Mouse (Mus musculus): Measurements from ENCODE around the gene Tspan8.
"Not testable (repeated sequence)": the region's sequence is repeated elsewhere in the genome, so short reads cannot be mapped to it uniquely, and the experiment has no call there.

Gene Tspan8

GRCm38 (mm10) chr10:115816511-115816910, at the start of gene Tspan8:
Gene Tspan8, plus strand, starts transcription at chr10:115816832.
- DNase-seq: no peak

GRCm38 (mm10) chr10:115770032-115770431, 46.6 kb upstream of the Tspan8 start:
- no peak for DNase-seq

- DNase-seq: no peak
These were observed 42.2 kb upstream of the Tspan8 start for GRCm38 (mm10) chr10:115774451-115774850.

GRCm38 (mm10) chr10:115775945-115776905, 40.4 kb upstream of the Tspan8 start:
- DNase-seq: no peak

- DNase-seq: no peak
These were observed 39.3 kb upstream of the Tspan8 start for GRCm38 (mm10) chr10:115777366-115777765.

- DNase-seq: peak; percentile 53 to 58
These were observed 38.0 kb upstream of the Tspan8 start for GRCm38 (mm10) chr10:115778624-115779023.

GRCm38 (mm10) chr10:115780239-115781016, 36.2 kb upstream of the Tspan8 start:
- peak; percentile 35 to 71 for DNase-seq

- no peak for DNase-seq
These were observed 33.4 kb upstream of the Tspan8 start for GRCm38 (mm10) chr10:115783232-115783631.

GRCm38 (mm10) chr10:115790788-115791187, 25.8 kb upstream of the Tspan8 start:
- no peak for DNase-seq

GRCm38 (mm10) chr10:115796072-115796788, 20.4 kb upstream of the Tspan8 start:
- no peak for DNase-seq

- DNase-seq: peak; percentile 52 to 64
These were observed 15.2 kb upstream of the Tspan8 start for GRCm38 (mm10) chr10:115801464-115801863.

- DNase-seq: not testable (repeated sequence)
These were observed 13.6 kb upstream of the Tspan8 start for GRCm38 (mm10) chr10:115803013-115803412.

- no peak for DNase-seq
These were observed 12.9 kb upstream of the Tspan8 start for GRCm38 (mm10) chr10:115803765-115804164.

GRCm38 (mm10) chr10:115805987-115806386, 10.6 kb upstream of the Tspan8 start:
- no peak for DNase-seq

- DNase-seq: peak; percentile 69 to 87
These were observed 7.5 kb upstream of the Tspan8 start for GRCm38 (mm10) chr10:115809169-115809568.

- DNase-seq: no peak
These were observed 5.1 kb upstream of the Tspan8 start for GRCm38 (mm10) chr10:115811519-115811918.

- DNase-seq: no peak
These were observed 1.8 kb upstream of the Tspan8 start for GRCm38 (mm10) chr10:115814878-115815277.

GRCm38 (mm10) chr10:115817056-115817724, 558 bp downstream of the Tspan8 start:
- DNase-seq: peak; percentile 19 to 49

GRCm38 (mm10) chr10:115825289-115825688, 8.7 kb downstream of the Tspan8 start:
- DNase-seq: no peak

- DNase-seq: no peak
These were observed 12.2 kb downstream of the Tspan8 start for GRCm38 (mm10) chr10:115828872-115829271.

GRCm38 (mm10) chr10:115829696-115830095, 13.1 kb downstream of the Tspan8 start:
- no peak for DNase-seq

GRCm38 (mm10) chr10:115830726-115831125, 14.1 kb downstream of the Tspan8 start:
- no peak for DNase-seq

All from kidney, postnatal 25 days (tissue).